Comparison of ENCODE assay signal across 8 mouse cellular contexts in genomic region chr4:33189735-33190036, GRCm38 (mm10). TPM values are rescaled to one million over a fixed set of nuclear protein-coding genes. Genes with fewer than 3 reads are reported as not detected.
DNase-seq lines count a peak whose midpoint lies in the region; ATAC-seq and TF ChIP-seq lines count a peak whose summit lies in the region.

TSS of gene Pm20d2 (minus strand) at chr4:33189737.

- intact Hi-C loops in gastrocnemius, adult 2 months (cut with DNase I) = loop anchor here (5.0 kb wide), 1 partner anchor 37 kb away; no protein-coding TSS in a partner anchor

- WGBS in spleen, adult 2 months = 19% methylated on average over 6 of the region's 6 CpGs
- WGBS in intestine, embryonic 14.5 days = 21% methylated on average over 6 of the region's 6 CpGs
- 7% methylated on average over 6 of the region's 6 CpGs for WGBS in olfactory bulb, adult 2 months

- peak within 1 kb of the TSS; percentile 35; the same call in 1 of the 2 replicates for H3K27ac ChIP-seq in spleen, adult 2 months (ENCODE audit: insufficient read depth, low read length)
- H3K27ac ChIP-seq in gastrocnemius, adult 2 months = peak within 1 kb of the TSS; percentile 95
- H3K27ac ChIP-seq in intestine, embryonic 14.5 days (ENCODE audit: low read depth) = peak within 1 kb of the TSS; percentile 80
- peak within 1 kb of the TSS; percentile 77 for H3K27ac ChIP-seq in olfactory bulb, adult 2 months (ENCODE audit: insufficient read depth, low read depth, low read length)

- H3K4me2 ChIP-seq in intestine, embryonic 14.5 days (ENCODE audit: low read length) = peak within 1 kb of the TSS; percentile 96

- ATAC-seq in intestine, embryonic 14.5 days (replicated peaks; ENCODE audit: low FRiP score, low TSS enrichment, low read depth) = no peak

- H3K4me3 ChIP-seq in spleen, adult 2 months (ENCODE audit: extremely low read depth, insufficient read depth, insufficient read length) = peak within 1 kb of the TSS; percentile 58
- H3K4me3 ChIP-seq in gastrocnemius, adult 2 months = peak within 1 kb of the TSS; percentile 76
- H3K4me3 ChIP-seq in intestine, embryonic 14.5 days (ENCODE audit: low read depth, low read length) = peak within 1 kb of the TSS; percentile 52
- H3K4me3 ChIP-seq in olfactory bulb, adult 2 months (ENCODE audit: insufficient read depth, low read depth, low read length) = peak within 1 kb of the TSS; percentile 71

- peaks cover 13% of the 10 kb centered on the region; the same call in 1 of the 2 replicates for H3K27me3 ChIP-seq in spleen, adult 2 months (ENCODE audit: control insufficient read depth, insufficient read depth, low read length)
- no peaks in the 10 kb centered on the region for H3K27me3 ChIP-seq in intestine, embryonic 14.5 days (replicated peaks; ENCODE audit: control insufficient read depth, insufficient read depth, low read length)

- peaks cover 9% of the 10 kb centered on the region; the same call in 1 of the 2 replicates for H3K4me1 ChIP-seq in spleen, adult 2 months (ENCODE audit: control insufficient read depth, insufficient read depth, insufficient read length)
- 0 out of 2 replicates have a peak, but pooled peaks cover 8% of the 10 kb centered on the region for H3K4me1 ChIP-seq in intestine, embryonic 14.5 days (replicated peaks; ENCODE audit: control insufficient read depth, insufficient read depth, low read length)
- H3K4me1 ChIP-seq in olfactory bulb, adult 2 months (ENCODE audit: control insufficient read depth, insufficient read depth, low read length) = peaks cover 3% of the 10 kb centered on the region

- H3K9ac ChIP-seq in intestine, embryonic 14.5 days (ENCODE audit: low read length) = peak within 1 kb of the TSS; percentile 53

- no peaks in the 10 kb centered on the region for H3K36me3 ChIP-seq in spleen, adult 2 months (ENCODE audit: control insufficient read depth, insufficient read depth, low read length)
- no peaks in the 10 kb centered on the region for H3K36me3 ChIP-seq in intestine, embryonic 14.5 days (ENCODE audit: control insufficient read depth, insufficient read depth, low read length)

- H3K9me3 ChIP-seq in intestine, embryonic 14.5 days (ENCODE audit: control insufficient read depth, low read length) = no peaks in the 10 kb centered on the region

- no peak for TF ChIP-seq CTCF in spleen, adult 2 months (IDR thresholded peaks at IDR 0.05; ENCODE audit: extremely low read depth, insufficient read depth, insufficient read length, insufficient replicate concordance)
- no peak for TF ChIP-seq CTCF in gastrocnemius, adult 2 months (IDR thresholded peaks at IDR 0.05)
- TF ChIP-seq CTCF in olfactory bulb, adult 2 months (IDR thresholded peaks at IDR 0.05; ENCODE audit: insufficient read depth, low read depth, low read length) = no peak

- TF ChIP-seq POLR2A in spleen, adult 2 months (IDR thresholded peaks at IDR 0.05; ENCODE audit: low read depth, low read length) = no peak
- no peak for TF ChIP-seq POLR2A in olfactory bulb, adult 2 months (IDR thresholded peaks at IDR 0.05; ENCODE audit: insufficient read depth, low read depth, low read length)

- no peak for DNase-seq in spleen, adult 2 months (ENCODE audit: low read depth in 1 of 2, low spot score in 2 of 2)
- DNase-seq in spleen, postnatal 36 days (ENCODE audit: low spot score in 2 of 2) = no peak
- no peak for DNase-seq in gastrocnemius, adult 2 months
- DNase-seq in intestine, embryonic 14.5 days (ENCODE audit: low spot score) = no peak
- no peak for DNase-seq in cerebellum, postnatal 10 days
- no peak for DNase-seq in right cerebral cortex, adult 2 months (ENCODE audit: low spot score in 2 of 2)
- no peak for DNase-seq in ovary, adult 18-20 months (ENCODE audit: low spot score)

RNA-seq across cellular contexts. Expression of gene Pm20d2, which starts in this region (rescaled TPM):
- polyA plus RNA-seq in spleen, adult 2 months (2012; rRNA removed) = 1.3 TPM in 2 replicates
- total RNA-seq in gastrocnemius, adult 2 months (2021) = 10 to 100 TPM; 36.2 to 52.3 TPM
- polyA plus RNA-seq in intestine, embryonic 14.5 days (2014; fragmentation: Nextera tagmentation; extraction: Ambion mirVana) = 1.2 TPM in 2 replicates
- polyA plus RNA-seq in olfactory bulb, adult 2 months (2012; ENCODE audit: insufficient read depth, insufficient read length, low replicate concordance, missing spikeins) = not detected in 2 replicates

Comparison
In these comparisons a context has a peak if more than half of its experiments do, and no peak if none do; other contexts are left out.
1. H3K27ac ChIP-seq: peak in every context shown above with its lines; median percentile 95 in gastrocnemius, adult 2 months; 80 in intestine, embryonic 14.5 days; 77 in olfactory bulb, adult 2 months; 35 in spleen, adult 2 months.